Mouse (Mus musculus) MEL (cell line): ENCODE measurements at regions not wholly inside any gene's neighbourhood (a gene's known extent, or its start where the extent isn't known, plus 50 kb on each side); places are given as distances from the start of the nearest gene placed in this dataset.

Experiments used
- CTCF ChIP-seq, 3 experiments: IDR thresholded peaks in 2 of 3; conservative IDR thresholded peaks in 1 of 3; 2 replicates each; pipeline ENCODE4 v1.5.1; 2011 to 2012; ENCODE audit warnings: low read length in 3 of 3, low read depth in 2 of 3, mild to moderate bottlenecking in 2 of 3, improper control_type of control experiment in 1 of 3, inconsistent platforms in 1 of 3, mixed read lengths in 1 of 3, moderate library complexity in 1 of 3; ENCODE audit not compliant: control insufficient read depth in 1 of 3, insufficient read depth in 1 of 3, poor library complexity in 1 of 3, severe bottlenecking in 1 of 3
- E2F4 ChIP-seq: IDR thresholded peaks from 2 replicates; pipeline ENCODE4 v1.6.1; 2011; ENCODE audit warnings: low read depth, low read length, improper control_type of control experiment, borderline replicate concordance
- EP300 ChIP-seq, 2 experiments: IDR thresholded peaks; 2 replicates each; pipeline ENCODE4 v1.6.1; 2011; ENCODE audit warnings: improper control_type of control experiment in 2 of 2, low read length in 2 of 2, low read depth in 1 of 2, mild to moderate bottlenecking in 1 of 2
- GATA1 ChIP-seq: IDR thresholded peaks from 2 replicates; pipeline ENCODE4 v1.6.1; 2011; ENCODE audit warnings: low read depth, low read length, improper control_type of control experiment
- JUND ChIP-seq: IDR thresholded peaks from 2 replicates; pipeline ENCODE4 v1.6.1; 2011; ENCODE audit warnings: low read depth, mild to moderate bottlenecking, improper control_type of control experiment, low read length
- MAX ChIP-seq: IDR thresholded peaks from 2 replicates; pipeline ENCODE4 v1.6.1; 2011; ENCODE audit warnings: low read length, improper control_type of control experiment
- MEF2A ChIP-seq: IDR thresholded peaks from 2 replicates; pipeline ENCODE4 v1.6.1; 2014; ENCODE audit warnings: low read depth, mild to moderate bottlenecking, inconsistent platforms, low read length, improper control_type of control experiment; ENCODE audit not compliant: poor library complexity, insufficient replicate concordance, severe bottlenecking; ENCODE audit errors: extremely low read depth
- POLR2A ChIP-seq, 2 experiments: IDR thresholded peaks; 2 replicates each; pipeline ENCODE4 v1.6.1; 2011 to 2012; ENCODE audit warnings: low read length in 2 of 2, mild to moderate bottlenecking in 2 of 2, control low read depth in 1 of 2, improper control_type of control experiment in 1 of 2, low read depth in 1 of 2, moderate library complexity in 1 of 2; ENCODE audit not compliant: control insufficient read depth in 1 of 2, insufficient read depth in 1 of 2, poor library complexity in 1 of 2
- RAD21 ChIP-seq: IDR thresholded peaks from 2 replicates; pipeline ENCODE4 v1.6.1; 2011; ENCODE audit warnings: mild to moderate bottlenecking, low read depth, low read length, improper control_type of control experiment
- SMC3 ChIP-seq: IDR thresholded peaks from 2 replicates; pipeline ENCODE4 v1.6.1; 2011; ENCODE audit warnings: low read depth, low read length, improper control_type of control experiment
- USF2 ChIP-seq, 2 experiments: IDR thresholded peaks; 2 replicates each; pipeline ENCODE4 v1.6.1; 2011 to 2012; ENCODE audit warnings: improper control_type of control experiment in 2 of 2, low read length in 2 of 2, borderline replicate concordance in 1 of 2, inconsistent platforms in 1 of 2, low read depth in 1 of 2, mild to moderate bottlenecking in 1 of 2; ENCODE audit not compliant: insufficient read depth in 1 of 2

DNA sequence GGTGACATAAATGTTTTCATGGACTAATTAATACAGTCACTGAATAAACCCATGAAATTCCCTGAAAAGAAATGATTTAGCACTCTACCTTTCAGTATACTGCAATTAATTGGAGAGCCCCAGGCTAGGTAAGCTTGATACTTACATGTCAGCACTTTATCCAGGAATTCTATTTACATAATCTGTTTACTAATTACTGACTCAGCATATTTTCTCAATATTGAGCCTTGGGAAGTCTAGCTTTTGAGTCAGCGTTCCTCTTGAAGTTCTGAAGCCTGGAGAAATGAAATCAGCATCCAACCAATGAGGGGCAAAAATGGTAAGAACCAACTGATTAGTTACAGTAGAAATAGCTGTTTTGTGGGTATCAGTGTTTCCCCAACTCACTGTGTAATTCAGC is 448.8 kb downstream of the Cps1 start:
- no peak for TF ChIP-seq GATA1
- no peak for TF ChIP-seq MEF2A
- no peak for TF ChIP-seq CTCF (IDR thresholded peaks at IDR 0.05 in 2 of 3, conservative IDR thresholded peaks at IDR 0.05 in 1 of 3; ENCODE audit: control insufficient read depth in 1 of 3, insufficient read depth in 1 of 3, low read depth in 2 of 3, low read length in 3 of 3, poor library complexity in 1 of 3, severe bottlenecking in 1 of 3)
- TF ChIP-seq E2F4 = no peak
- TF ChIP-seq SMC3 = no peak
- no peak for TF ChIP-seq POLR2A (IDR thresholded peaks at IDR 0.05; ENCODE audit: control insufficient read depth in 1 of 2, insufficient read depth in 1 of 2, low read depth in 1 of 2, low read length in 2 of 2, poor library complexity in 1 of 2)
- TF ChIP-seq EP300 (IDR thresholded peaks at IDR 0.05; ENCODE audit: low read depth in 1 of 2, low read length in 2 of 2) = no peak
- TF ChIP-seq USF2 (IDR thresholded peaks at IDR 0.05; ENCODE audit: borderline replicate concordance in 1 of 2, insufficient read depth in 1 of 2, low read depth in 1 of 2, low read length in 2 of 2) = no peak
- no peak for TF ChIP-seq MAX
- TF ChIP-seq RAD21 = no peak
- TF ChIP-seq JUND = no peak
